Mouse (Mus musculus): ENCODE data around the gene Bach2. TPM values are rescaled to one million over a fixed set of nuclear protein-coding genes. Genes with fewer than 3 reads are reported as not detected.
A peak's percentile ranks its signal among the peaks of the same experiment; 100 is the strongest.

The Bach2 gene
- polyA plus RNA-seq, 1 experiment: 2.3 TPM

GRCm38 (mm10) chr4:32225191-32225590 is 13.4 kb upstream of the Bach2 start:
- DNase-seq (ENCODE audit: low spot score): no peak

- no peak for DNase-seq (ENCODE audit: low spot score)
These were observed 10.5 kb upstream of the Bach2 start for GRCm38 (mm10) chr4:32227970-32228557.

- DNase-seq (ENCODE audit: low spot score): no peak
These were observed 9.3 kb upstream of the Bach2 start for GRCm38 (mm10) chr4:32229266-32229665.

- DNase-seq (ENCODE audit: low spot score): no peak
These were observed 7.1 kb upstream of the Bach2 start for GRCm38 (mm10) chr4:32231258-32232055.

GRCm38 (mm10) chr4:32235920-32236705 is 2.5 kb upstream of the Bach2 start:
- no peak for DNase-seq (ENCODE audit: low spot score)

- peak; percentile 72 for DNase-seq (ENCODE audit: low spot score)
These were observed 531 bp downstream of the Bach2 start for GRCm38 (mm10) chr4:32238921-32239748.

GRCm38 (mm10) chr4:32239749-32240131 is 1.1 kb downstream of the Bach2 start:
- peak; percentile 70 for DNase-seq (ENCODE audit: low spot score)

- no peak for DNase-seq (ENCODE audit: low spot score)
These were observed 1.9 kb downstream of the Bach2 start for GRCm38 (mm10) chr4:32240457-32241030.

GRCm38 (mm10) chr4:32241351-32241980 is 2.9 kb downstream of the Bach2 start:
- DNase-seq (ENCODE audit: low spot score): no peak

- DNase-seq (ENCODE audit: low spot score): no peak
These were observed 3.6 kb downstream of the Bach2 start for GRCm38 (mm10) chr4:32242122-32242615.

- no peak for DNase-seq (ENCODE audit: low spot score)
These were observed 4.9 kb downstream of the Bach2 start for GRCm38 (mm10) chr4:32243458-32243857.

GRCm38 (mm10) chr4:32244092-32244745 is 5.6 kb downstream of the Bach2 start:
- DNase-seq (ENCODE audit: low spot score): no peak

- no peak for DNase-seq (ENCODE audit: low spot score)
These were observed 7.0 kb downstream of the Bach2 start for GRCm38 (mm10) chr4:32245586-32245985.

GRCm38 (mm10) chr4:32246020-32246419 is 7.4 kb downstream of the Bach2 start:
- no peak for DNase-seq (ENCODE audit: low spot score)

- no peak for DNase-seq (ENCODE audit: low spot score)
These were observed 8.2 kb downstream of the Bach2 start for GRCm38 (mm10) chr4:32246801-32247200.

- no peak for DNase-seq (ENCODE audit: low spot score)
These were observed 9.0 kb downstream of the Bach2 start for GRCm38 (mm10) chr4:32247463-32248113.

GRCm38 (mm10) chr4:32248236-32248635 is 9.6 kb downstream of the Bach2 start:
- DNase-seq (ENCODE audit: low spot score): peak; percentile 65

- DNase-seq (ENCODE audit: low spot score): no peak
These were observed 10.4 kb downstream of the Bach2 start for GRCm38 (mm10) chr4:32248990-32249393.

GRCm38 (mm10) chr4:32249748-32250332 is 11.2 kb downstream of the Bach2 start:
- no peak for DNase-seq (ENCODE audit: low spot score)
